Mouse (Mus musculus) left cerebral cortex, adult 6 months (tissue): ENCODE measurements around the gene Tcn2. TPM values are rescaled to one million over a fixed set of nuclear protein-coding genes. Genes with fewer than 3 reads are reported as not detected.

ENCODE experiments used
- long read RNA-seq, 2 experiments: library from polyadenylated mRNA; unstranded; transcript quantifications; one replicate each; pipeline ENCODE4 v2.0.0; 2019 to 2020
- polyA plus RNA-seq: library from polyadenylated mRNA; unstranded; fragments of <200 nt; fragmentation: Nextera tagmentation; gene quantifications from 2 replicates; pipeline ENCODE4 v1.2.3, GENCODE M21; 2021

The Tcn2 gene
- polyA plus RNA-seq: 19.9 and 22.1 TPM in 2 replicates
- long read RNA-seq, experiment 1, transcript Tcn2-203 (10 exons, 1,949 nt): minor isoform, 22 of 73 reads
- long read RNA-seq, experiment 1, transcript Tcn2-207 (10 exons, 2,027 nt): major isoform, 40 of 73 reads
- long read RNA-seq, experiment 1, partial matches to known transcripts: 6 of 73 reads
- long read RNA-seq, experiment 1, other reads (novel, unspliced or antisense): 1 of 73 reads
- long read RNA-seq, experiment 2, transcript Tcn2-203 (10 exons, 1,949 nt): major isoform, 12 of 29 reads
- long read RNA-seq, experiment 2, transcript Tcn2-207 (10 exons, 2,027 nt): minor isoform, 7 of 29 reads
- long read RNA-seq, experiment 2, partial matches to known transcripts: 7 of 29 reads
- long read RNA-seq, experiment 2, other reads (novel, unspliced or antisense): 1 of 29 reads

DNA sequence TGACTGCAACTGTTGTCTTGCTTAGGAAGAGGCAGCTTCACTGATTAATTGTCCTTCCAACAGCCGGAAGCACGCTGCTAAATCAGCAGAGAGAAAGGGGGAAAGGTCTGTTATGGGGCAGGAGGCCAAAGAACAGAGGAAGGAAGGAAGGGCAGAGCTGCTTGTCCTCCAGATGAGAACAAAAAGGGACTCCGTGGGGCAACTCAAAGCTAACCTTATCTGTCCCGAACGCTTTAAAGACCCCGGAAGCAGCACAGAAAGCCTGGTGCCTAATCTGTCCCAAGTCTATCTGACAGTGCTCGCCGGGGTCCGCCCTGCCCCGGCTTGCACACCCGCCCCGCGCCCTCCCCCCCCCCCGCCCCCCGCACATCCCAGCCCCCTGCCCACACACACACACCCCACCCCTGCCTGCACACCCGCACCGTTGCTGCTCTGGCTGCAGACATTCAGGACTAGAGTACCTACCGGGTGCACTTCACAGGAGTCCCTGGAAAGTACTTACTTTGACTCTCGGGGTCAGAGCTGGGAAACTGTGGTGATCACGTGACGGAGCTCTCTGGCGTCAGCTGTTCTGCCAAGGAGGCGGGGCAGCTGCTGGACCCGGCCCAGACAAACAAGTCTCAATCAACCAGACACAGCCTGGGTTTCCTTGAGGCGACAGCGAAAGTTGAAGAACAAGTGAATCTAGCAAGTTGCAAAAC is at the start of gene Tcn2:
Gene Tcn2, minus strand, starts transcription at position 649 of the 701 bp plus-strand sequence.

DNA sequence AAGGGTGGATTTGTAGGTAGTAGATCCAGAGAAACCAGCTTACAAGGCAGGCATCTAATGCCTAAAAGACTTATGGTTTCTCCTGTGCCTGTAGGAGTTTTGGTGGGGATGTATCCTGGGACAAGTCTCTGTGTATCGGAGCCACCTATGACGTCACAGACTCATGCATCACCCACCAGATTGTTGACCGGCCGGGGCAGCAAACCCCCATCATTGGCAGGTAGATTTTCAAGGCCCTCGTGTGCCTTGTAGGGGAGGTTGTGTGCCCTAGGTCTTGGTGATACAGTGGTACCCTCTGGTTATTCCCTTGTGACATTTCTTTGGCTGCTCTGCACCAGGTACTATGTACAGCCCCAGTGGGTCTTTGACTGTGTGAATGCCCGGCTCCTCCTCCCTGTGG is 44.7 kb upstream of the Tcn2 start, which contains the start of gene 4930556J24Rik:
Gene 4930556J24Rik, minus strand, starts transcription at position 101 of the 400 bp plus-strand sequence.

DNA sequence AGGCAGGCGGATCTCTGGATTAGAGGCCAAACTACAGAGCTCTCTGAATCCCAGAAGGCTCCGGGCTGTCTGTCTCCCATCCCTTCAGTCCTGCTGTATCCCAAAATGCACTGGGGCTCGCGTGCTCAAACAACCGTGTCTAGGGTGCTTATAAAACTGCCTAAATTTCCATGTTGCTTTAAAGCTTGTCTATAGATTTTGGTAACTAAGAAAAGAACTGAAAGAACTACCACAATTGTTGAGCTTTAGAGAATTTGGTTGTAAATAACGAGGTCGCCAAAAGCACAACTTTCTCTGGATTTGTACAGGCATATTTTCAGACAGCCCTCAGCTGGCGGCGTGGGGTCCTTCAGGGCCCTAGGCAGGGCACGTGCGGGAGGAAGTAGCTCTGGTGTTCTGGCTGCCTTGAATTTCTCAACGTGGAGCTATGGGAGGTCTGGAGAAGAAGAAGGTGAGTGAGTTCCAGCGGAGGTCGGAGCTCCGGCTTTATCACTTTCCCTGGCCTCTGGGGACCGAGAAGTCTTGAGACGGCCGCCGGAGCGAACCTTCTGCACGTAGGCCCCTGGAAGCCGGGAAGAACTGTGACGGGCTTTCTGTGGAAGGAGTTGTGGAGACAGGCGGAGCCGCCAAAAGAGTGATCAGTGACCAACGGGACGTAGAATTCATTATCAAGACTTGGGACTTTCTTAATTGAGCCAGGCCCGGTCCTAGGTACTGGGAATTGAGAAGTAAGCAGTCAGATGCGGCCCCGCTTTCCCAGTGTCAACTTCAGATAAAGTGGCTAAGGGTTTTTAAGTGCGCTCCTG is 31.9 kb upstream of the Tcn2 start, which contains the start of gene Pes1:
Gene Pes1, plus strand, starts transcription at position 366 of the 806 bp plus-strand sequence.

DNA sequence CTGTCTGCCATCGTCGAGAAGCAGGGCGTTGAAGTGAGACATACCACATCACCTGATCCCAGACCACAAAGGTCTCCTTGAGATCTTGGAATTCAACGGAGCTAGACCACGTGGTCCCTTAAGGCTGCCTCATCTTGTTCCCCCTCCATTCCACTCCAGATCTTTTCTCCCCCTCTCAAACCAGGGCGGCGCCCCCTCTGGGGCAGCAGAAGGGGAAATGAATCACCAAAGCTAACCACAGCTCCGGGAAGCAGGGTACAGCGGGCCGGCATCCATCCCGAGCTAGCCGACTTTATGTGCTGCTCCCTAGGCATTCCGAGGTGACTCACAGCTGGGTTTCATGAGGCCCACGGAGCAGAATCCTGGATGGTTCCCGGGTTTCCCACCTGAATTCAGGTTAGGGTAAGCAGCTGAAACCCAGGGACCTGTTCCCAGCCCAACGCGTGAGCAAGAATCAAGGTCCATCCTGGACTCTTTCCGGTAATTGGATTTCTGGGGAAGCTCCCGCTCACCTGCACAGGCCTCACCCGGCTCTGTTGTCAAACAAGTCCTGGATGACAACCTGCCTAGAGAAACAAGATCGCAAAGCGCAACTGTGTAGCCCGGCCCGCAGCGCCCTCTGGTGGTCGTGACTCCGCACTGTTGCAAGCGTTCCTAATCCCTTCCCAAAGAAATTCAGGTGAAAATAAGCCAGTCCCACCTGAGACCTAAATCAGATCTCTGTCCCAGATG is 17.7 kb downstream of the Tcn2 start, which contains the start of gene Slc35e4:
Gene Slc35e4, minus strand, starts transcription at position 556 of the 732 bp plus-strand sequence.

DNA sequence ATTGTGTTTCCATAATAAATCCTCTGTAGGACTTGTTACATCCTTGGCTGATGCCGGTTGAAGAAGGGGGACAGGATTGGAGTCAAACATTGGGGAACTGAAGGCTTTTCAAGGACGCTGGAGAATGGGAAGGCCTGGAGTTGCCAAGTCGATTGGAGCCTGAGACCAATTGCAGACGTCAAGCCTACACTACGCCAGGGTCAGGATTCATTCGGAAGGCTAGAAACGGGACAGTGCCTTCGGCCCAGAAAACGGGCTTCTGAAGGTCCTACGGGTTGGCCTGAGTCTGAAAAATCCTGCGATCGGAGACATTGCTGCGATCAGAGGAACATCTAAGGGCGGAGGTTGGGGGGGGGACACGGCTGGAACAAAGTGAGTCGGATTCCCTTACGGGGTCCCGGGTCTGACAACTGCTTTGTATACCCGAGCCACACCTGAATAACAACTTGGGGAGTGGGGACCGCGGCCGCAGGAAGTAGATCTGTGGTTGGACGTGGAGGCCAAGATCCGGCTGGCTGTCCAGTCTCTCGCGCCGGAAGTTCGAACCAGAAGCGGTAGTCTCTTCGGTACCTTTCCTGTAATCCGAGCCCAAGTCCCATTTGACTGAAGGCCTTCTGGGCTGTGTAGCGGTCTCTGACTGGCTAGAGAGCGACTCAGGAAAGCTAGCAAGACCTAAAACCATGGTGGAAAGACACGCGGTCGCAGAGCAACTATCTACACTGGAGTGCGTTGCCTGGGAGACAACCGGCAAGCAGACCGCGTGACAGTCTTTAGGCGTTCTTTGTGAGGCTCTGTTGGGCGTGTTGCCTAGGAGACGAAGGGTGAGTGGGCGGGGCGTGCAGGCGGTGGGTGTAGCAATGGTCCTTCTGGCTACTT is 37.3 kb downstream of the Tcn2 start, which contains the start of the genes 4921536K21Rik and Dusp18:
Gene 4921536K21Rik, minus strand, starts transcription at position 693 of the 876 bp plus-strand sequence.
Gene Dusp18, plus strand, starts transcription at position 835 of the 876 bp plus-strand sequence.

Other genes starting within 250 kb of the Tcn2 start
- 14.4 and 32.5 TPM in 2 replicates for gene Osbp2, start 68.3 kb downstream of the Tcn2 start, polyA plus RNA-seq
- 0.20 and 0.23 TPM in 2 replicates for gene 4921536K21Rik, start 37.1 kb downstream of the Tcn2 start, polyA plus RNA-seq
- 11.0 and 15.8 TPM in 2 replicates for gene Dusp18, start 36.9 kb downstream of the Tcn2 start, polyA plus RNA-seq
- gene Slc35e4, start 17.5 kb downstream of the Tcn2 start, polyA plus RNA-seq: 11.6 and 15.8 TPM in 2 replicates
- 28.6 and 30.3 TPM in 2 replicates for gene Pes1, start 31.8 kb upstream of the Tcn2 start, polyA plus RNA-seq
- not detected in 2 replicates for gene 4930556J24Rik, start 44.6 kb upstream of the Tcn2 start, polyA plus RNA-seq
- gene Gal3st1, start 51.5 kb upstream of the Tcn2 start, polyA plus RNA-seq: 5.3 and 11.0 TPM in 2 replicates
- gene Sec14l4, start 99.3 kb upstream of the Tcn2 start, polyA plus RNA-seq: 0.27 and 0.38 TPM in 2 replicates
- gene Sec14l3, start 132.7 kb upstream of the Tcn2 start, polyA plus RNA-seq: 0.45 and 1.1 TPM in 2 replicates
- 119 and 156 TPM in 2 replicates for gene Mtfp1, start 163.3 kb upstream of the Tcn2 start, polyA plus RNA-seq
- gene Sec14l2, start 191.3 kb upstream of the Tcn2 start, polyA plus RNA-seq: 3.3 and 3.9 TPM in 2 replicates
- gene Rnf215, start 203.0 kb upstream of the Tcn2 start, polyA plus RNA-seq: 6.3 and 29.1 TPM in 2 replicates
- gene Ccdc157, start 228.1 kb upstream of the Tcn2 start, polyA plus RNA-seq: 4.5 and 5.5 TPM in 2 replicates
- 21.0 and 36.4 TPM in 2 replicates for gene Sf3a1, start 228.2 kb upstream of the Tcn2 start, polyA plus RNA-seq